Mouse (Mus musculus): Measurements from ENCODE around the gene Gli2. TPM values are rescaled to one million over a fixed set of nuclear protein-coding genes. Genes with fewer than 3 reads are reported as not detected.

Gli2 gene
- polyA plus RNA-seq, 1 experiment from 2014 or later, result 18.8 TPM

GRCm38 (mm10) chr1:118789468-118789867 is 264.0 kb downstream of the Gli2 start:
- ATAC-seq (ENCODE audit: insufficient number of reproducible peaks, low FRiP score, low TSS enrichment, low read depth), result no peak
- H3K27ac ChIP-seq (replicated peaks), result no peak overlapping the region

GRCm38 (mm10) chr1:118788813-118789212 is 264.6 kb downstream of the Gli2 start:
- Histone ChIP-seq H3K4me1 (peaks cover 17% of the 10 kb centered on the region; the same call in 1 of the 2 replicates), H3K9ac (no peak overlapping the region), H3K9me3 (replicated peaks) (0 out of 2 replicates have a peak, but pooled peaks cover 4% of the 10 kb centered on the region), H3K36me3 (no peaks in the 10 kb centered on the region), H3K27ac (replicated peaks) (no peak overlapping the region), H3K4me3 (replicated peaks) (no peak overlapping the region), H3K27me3 (no peaks in the 10 kb centered on the region), H3K4me2 (replicated peaks) (no peak overlapping the region)
- 53% methylated on average over 5 of the region's 5 CpGs for WGBS
- ATAC-seq (ENCODE audit: insufficient number of reproducible peaks, low FRiP score, low TSS enrichment, low read depth), result no peak

More at GRCm38 (mm10) chr1:118789468-118789867, 264.0 kb downstream of the Gli2 start:
- Histone ChIP-seq H3K4me3 (replicated peaks) (no peak overlapping the region), H3K9me3 (replicated peaks) (0 out of 2 replicates have a peak, but pooled peaks cover 4% of the 10 kb centered on the region), H3K4me2 (replicated peaks) (no peak overlapping the region), H3K27me3 (no peaks in the 10 kb centered on the region), H3K9ac (no peak overlapping the region), H3K4me1 (peaks cover 17% of the 10 kb centered on the region; the same call in 1 of the 2 replicates), H3K36me3 (no peaks in the 10 kb centered on the region)
- WGBS, result 56% methylated on average over 3 of the region's 3 CpGs

- Histone ChIP-seq H3K9ac (no peak overlapping the region), H3K4me1 (peaks cover 17% of the 10 kb centered on the region; the same call in 1 of the 2 replicates), H3K4me3 (replicated peaks) (no peak overlapping the region), H3K27me3 (no peaks in the 10 kb centered on the region), H3K36me3 (no peaks in the 10 kb centered on the region), H3K27ac (replicated peaks) (no peak overlapping the region), H3K9me3 (replicated peaks) (0 out of 2 replicates have a peak, but pooled peaks cover 4% of the 10 kb centered on the region), H3K4me2 (replicated peaks) (no peak overlapping the region)
- ATAC-seq (ENCODE audit: insufficient number of reproducible peaks, low FRiP score, low TSS enrichment, low read depth), result no peak
- 61% methylated on average over 3 of the region's 3 CpGs for WGBS
Measured at GRCm38 (mm10) chr1:118787486-118787885, 265.9 kb downstream of the Gli2 start.

Small RNA genes lying within 50 kb of the gene (microRNA-seq; reads per million reads assigned to microRNA genes)
- not detected for gene Mir6346 (ENCODE audit: borderline number of aligned reads)

Data from embryonic facial prominence, embryonic 15.5 days (tissue).